Mouse (Mus musculus): ENCODE data around the gene Acp5. TPM values are rescaled to one million over a fixed set of nuclear protein-coding genes. Genes with fewer than 3 reads are reported as not detected.
"Not testable (repeated sequence)": the region's sequence is repeated elsewhere in the genome, so short reads cannot be mapped to it uniquely, and the experiment has no call there.

Acp5 gene
- polyA plus RNA-seq, 1 experiment from 2014 or later, result 6.4 TPM

DNA sequence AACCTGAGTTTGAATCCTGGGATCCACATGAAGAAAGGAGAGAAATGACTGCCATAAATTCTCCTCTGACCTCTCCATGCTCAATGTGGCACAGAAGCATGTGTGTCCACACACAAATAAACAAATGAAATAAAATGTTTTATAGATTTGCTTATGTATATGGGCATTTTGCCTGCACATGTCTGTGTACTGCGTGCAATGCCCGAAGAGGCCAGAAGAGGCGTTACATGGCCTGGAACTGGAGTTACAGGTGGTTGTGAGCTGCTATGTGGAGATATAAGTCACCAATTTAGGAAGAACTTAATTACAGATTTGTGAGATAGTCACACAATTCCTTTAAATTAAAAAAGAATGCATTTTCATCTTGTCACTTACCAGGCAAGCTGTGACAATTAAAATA lies 18.3 kb upstream of the Acp5 start:
- no peaks in the 10 kb centered on the region for H3K36me3 ChIP-seq (ENCODE audit: inconsistent target)
- H3K79me2 ChIP-seq (ENCODE audit: inconsistent target), result no peaks in the 10 kb centered on the region
- H3K27ac ChIP-seq, result no peak overlapping the region
- H3K4me3 ChIP-seq (ENCODE audit: inconsistent target), result no peak overlapping the region
- 97% methylated on average over 3 of the region's 3 CpGs for WGBS (ENCODE audit: missing documents)

- 81% methylated on average over 2 of the region's 2 CpGs for WGBS (ENCODE audit: missing documents)
- Histone ChIP-seq H3K79me2 (ENCODE audit: inconsistent target) (no peaks in the 10 kb centered on the region), H3K36me3 (ENCODE audit: inconsistent target) (no peaks in the 10 kb centered on the region), H3K4me3 (ENCODE audit: inconsistent target) (no peak overlapping the region), H3K27ac (no peak overlapping the region)
Observed at GRCm38 (mm10) chr9:22150946-22151345, 15.4 kb upstream of the Acp5 start.

DNA sequence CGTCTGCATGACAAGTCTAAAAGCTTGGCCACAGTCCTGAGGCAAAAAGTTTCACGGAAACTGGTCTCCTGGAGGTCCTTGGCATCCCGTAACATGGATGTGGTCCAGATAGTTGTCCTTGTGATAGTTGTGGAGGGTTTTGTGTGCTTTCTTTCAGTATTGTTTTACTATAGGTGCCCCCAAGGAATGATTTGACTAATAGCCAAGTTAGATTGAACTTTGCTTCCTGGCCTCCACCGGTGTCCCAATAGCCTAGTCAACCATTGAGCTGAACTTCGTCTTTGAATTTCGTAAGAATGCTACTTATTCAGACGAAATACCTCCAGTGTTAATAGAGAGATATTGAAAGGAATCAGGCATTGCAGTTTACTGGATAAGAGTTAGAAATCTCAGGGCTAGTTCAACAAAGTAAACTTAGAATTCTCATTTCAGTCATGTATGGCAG lies 14.8 kb upstream of the Acp5 start:
- WGBS (ENCODE audit: missing documents), result 78% methylated on average over 7 of the region's 7 CpGs
- H3K79me2 ChIP-seq (ENCODE audit: inconsistent target); H3K36me3 ChIP-seq (ENCODE audit: inconsistent target); H3K4me3 ChIP-seq (ENCODE audit: inconsistent target); H3K27ac ChIP-seq: not testable (repeated sequence)

- Histone ChIP-seq H3K27ac (no peak overlapping the region), H3K4me3 (ENCODE audit: inconsistent target) (no peak overlapping the region), H3K36me3 (ENCODE audit: inconsistent target) (no peaks in the 10 kb centered on the region), H3K79me2 (ENCODE audit: inconsistent target) (no peaks in the 10 kb centered on the region)
- 90% methylated on average over 20 of the region's 20 CpGs for WGBS (ENCODE audit: missing documents)
Observed at GRCm38 (mm10) chr9:22149426-22150248, 14.1 kb upstream of the Acp5 start.

GRCm38 (mm10) chr9:22144304-22144965 lies 8.9 kb upstream of the Acp5 start:
- no peak overlapping the region for H3K4me3 ChIP-seq (ENCODE audit: inconsistent target)
- 74% methylated on average over 5 of the region's 8 CpGs for WGBS (ENCODE audit: missing documents)
- no peaks in the 10 kb centered on the region for H3K36me3 ChIP-seq (ENCODE audit: inconsistent target)
- no peak overlapping the region for H3K27ac ChIP-seq
- H3K79me2 ChIP-seq (ENCODE audit: inconsistent target), result no peaks in the 10 kb centered on the region

DNA sequence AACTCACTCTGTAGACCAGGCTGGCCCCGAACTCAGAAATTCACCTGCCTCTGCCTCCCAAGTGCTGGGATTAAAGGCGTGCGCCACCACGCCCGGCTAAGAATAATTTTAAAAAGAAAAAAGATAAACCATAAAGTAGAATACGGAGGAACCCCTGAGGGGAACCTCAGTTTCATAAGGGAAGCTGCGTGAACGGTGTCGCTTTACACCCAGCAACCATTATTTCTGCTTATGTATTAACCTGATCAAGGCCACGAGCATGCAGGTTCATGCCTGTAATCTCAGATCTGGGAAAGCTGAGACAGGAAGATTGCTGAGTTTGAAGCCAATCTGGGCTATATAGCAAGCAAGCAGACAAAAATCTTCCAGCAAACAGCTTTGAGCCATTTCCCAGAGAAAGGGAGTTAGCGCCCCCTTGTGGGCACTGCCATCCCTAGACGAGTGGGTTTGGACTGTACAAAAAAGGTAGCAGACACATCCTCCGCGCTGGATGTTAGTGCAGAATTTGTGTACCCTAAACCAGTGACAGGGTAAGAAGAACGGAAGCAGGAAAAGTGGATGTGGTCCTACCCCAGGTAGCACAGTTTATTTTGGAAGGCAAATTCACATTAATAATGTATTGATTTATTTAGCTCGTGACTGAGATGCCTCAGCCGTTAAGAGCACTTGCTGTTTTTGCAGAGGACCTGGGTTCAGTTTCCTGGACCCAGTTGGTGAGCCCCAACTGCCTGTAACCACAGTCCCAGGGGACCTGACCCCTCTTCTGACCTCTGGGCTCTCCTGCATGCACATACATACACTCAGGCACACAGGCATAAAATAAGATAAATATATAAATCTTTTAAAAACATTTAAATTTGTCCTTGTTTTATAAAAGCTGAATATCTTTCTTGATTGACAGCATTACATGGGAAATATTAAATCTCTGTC lies 7.9 kb upstream of the Acp5 start:
- H3K27ac ChIP-seq, result no peak overlapping the region
- WGBS (ENCODE audit: missing documents), result 16% methylated on average over 16 of the region's 17 CpGs
- no peak overlapping the region for H3K4me3 ChIP-seq (ENCODE audit: inconsistent target)

DNA sequence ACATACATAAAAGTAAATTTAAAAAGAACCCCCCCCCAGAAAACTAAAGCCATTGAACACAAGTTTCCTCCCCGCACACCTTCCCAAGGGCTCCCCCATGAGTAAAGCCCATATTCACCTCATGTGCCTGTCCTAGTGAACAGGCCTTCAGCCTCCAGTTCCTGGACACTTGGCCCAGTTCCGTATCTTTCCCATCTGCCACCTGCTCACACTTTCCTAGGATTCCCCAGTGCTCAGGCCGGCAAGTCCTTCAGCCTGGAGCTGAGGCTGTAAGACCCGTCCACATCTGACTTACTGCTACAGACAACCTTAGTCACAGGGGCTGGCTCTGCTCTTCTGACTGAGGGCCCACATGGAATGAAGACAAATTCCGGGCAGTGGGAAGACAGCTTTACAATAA lies 4.2 kb upstream of the Acp5 start:
- H3K27ac ChIP-seq, result no peak overlapping the region
- H3K79me2 ChIP-seq (ENCODE audit: inconsistent target), result no peaks in the 10 kb centered on the region
- no peak overlapping the region for H3K4me3 ChIP-seq (ENCODE audit: inconsistent target)
- WGBS (ENCODE audit: missing documents), result 96% methylated on average over 4 of the region's 5 CpGs
- H3K36me3 ChIP-seq (ENCODE audit: inconsistent target), result no peaks in the 10 kb centered on the region

More for the DNA sequence above, 7.9 kb upstream of the Acp5 start:
- H3K79me2 ChIP-seq (ENCODE audit: inconsistent target), result no peaks in the 10 kb centered on the region
- no peaks in the 10 kb centered on the region for H3K36me3 ChIP-seq (ENCODE audit: inconsistent target)

DNA sequence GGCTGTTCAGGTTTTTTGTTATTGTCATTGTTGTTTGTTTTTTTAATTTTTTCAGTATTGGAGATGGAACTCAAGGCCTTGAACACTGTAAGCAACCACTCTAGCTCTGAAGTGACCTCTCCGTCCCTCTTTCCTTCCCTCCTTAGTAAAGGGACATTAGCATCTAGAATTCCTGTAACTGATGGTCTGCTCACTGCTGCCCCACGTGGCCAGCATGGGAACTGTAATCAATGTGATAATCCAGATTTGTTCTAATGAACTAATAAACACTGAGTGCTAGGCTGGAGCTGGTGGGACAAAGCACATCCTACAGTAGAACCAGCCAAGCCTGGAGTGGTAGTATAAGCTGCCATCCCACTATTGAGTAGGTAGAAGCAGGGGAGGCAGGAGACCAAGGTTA lies 3.0 kb upstream of the Acp5 start:
- H3K36me3 ChIP-seq (ENCODE audit: inconsistent target), result no peaks in the 10 kb centered on the region
- no peak overlapping the region for H3K27ac ChIP-seq
- no peak overlapping the region for H3K4me3 ChIP-seq (ENCODE audit: inconsistent target)
- no peaks in the 10 kb centered on the region for H3K79me2 ChIP-seq (ENCODE audit: inconsistent target)
- 35% methylated on average over 2 of the region's 2 CpGs for WGBS (ENCODE audit: missing documents)

GRCm38 (mm10) chr9:22136765-22137547 lies 1.4 kb upstream of the Acp5 start:
- no peak overlapping the region for H3K4me3 ChIP-seq (ENCODE audit: inconsistent target)
- H3K79me2 ChIP-seq (ENCODE audit: inconsistent target), result no peaks in the 10 kb centered on the region
- 80% methylated on average over 21 of the region's 23 CpGs for WGBS (ENCODE audit: missing documents)
- H3K27ac ChIP-seq, result no peak overlapping the region
- H3K36me3 ChIP-seq (ENCODE audit: inconsistent target), result no peaks in the 10 kb centered on the region

DNA sequence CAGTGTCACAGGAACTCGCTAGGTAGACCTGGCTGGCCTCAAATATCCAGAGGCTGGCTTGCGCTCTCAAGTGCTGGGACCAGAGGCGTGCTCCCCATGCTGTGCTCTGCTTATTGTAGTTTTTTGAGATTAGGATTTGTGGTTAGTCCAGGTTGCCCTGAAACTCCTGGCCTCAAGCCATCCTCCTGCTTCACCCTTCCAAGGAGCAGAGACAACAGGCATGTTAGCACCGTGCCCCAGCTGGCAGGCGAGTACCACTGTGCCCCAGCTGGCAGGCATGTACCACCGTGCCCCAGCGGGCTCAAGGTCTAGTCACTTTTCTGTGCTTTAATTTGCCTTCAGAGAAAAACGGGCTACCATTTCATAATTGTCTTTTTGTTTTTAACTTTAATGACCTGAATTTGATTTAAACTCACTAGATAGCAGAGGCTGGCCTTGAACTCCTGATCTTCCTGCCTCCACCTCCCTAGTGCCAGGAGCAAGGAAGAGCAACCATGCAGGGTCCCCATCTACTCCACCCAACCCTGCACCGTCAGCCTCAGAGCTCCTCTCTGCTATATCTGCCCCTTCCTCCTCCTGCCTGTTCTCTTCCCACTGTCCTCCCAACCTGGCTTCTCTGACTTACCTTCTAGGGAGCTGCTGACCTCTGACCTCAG lies 395 bp downstream of the Acp5 start:
- WGBS (ENCODE audit: missing documents), result 92% methylated on average over 9 of the region's 9 CpGs
- Histone ChIP-seq H3K79me2 (ENCODE audit: inconsistent target) (no peaks in the 10 kb centered on the region), H3K36me3 (ENCODE audit: inconsistent target) (no peaks in the 10 kb centered on the region), H3K4me3 (ENCODE audit: inconsistent target) (no peak overlapping the region), H3K27ac (no peak overlapping the region)

GRCm38 (mm10) chr9:22134246-22134890 lies 1.1 kb downstream of the Acp5 start:
- Histone ChIP-seq H3K27ac (no peak overlapping the region), H3K79me2 (ENCODE audit: inconsistent target) (no peaks in the 10 kb centered on the region), H3K4me3 (ENCODE audit: inconsistent target) (no peak overlapping the region), H3K36me3 (ENCODE audit: inconsistent target) (no peaks in the 10 kb centered on the region)
- WGBS (ENCODE audit: missing documents), result 83% methylated on average over 7 of the region's 7 CpGs

GRCm38 (mm10) chr9:22132220-22132619 lies 3.3 kb downstream of the Acp5 start:
- WGBS (ENCODE audit: missing documents), result 90% methylated on average over 11 of the region's 11 CpGs
- Histone ChIP-seq H3K36me3 (ENCODE audit: inconsistent target) (no peaks in the 10 kb centered on the region), H3K4me3 (ENCODE audit: inconsistent target) (no peak overlapping the region), H3K27ac (no peak overlapping the region), H3K79me2 (ENCODE audit: inconsistent target) (no peaks in the 10 kb centered on the region)

DNA sequence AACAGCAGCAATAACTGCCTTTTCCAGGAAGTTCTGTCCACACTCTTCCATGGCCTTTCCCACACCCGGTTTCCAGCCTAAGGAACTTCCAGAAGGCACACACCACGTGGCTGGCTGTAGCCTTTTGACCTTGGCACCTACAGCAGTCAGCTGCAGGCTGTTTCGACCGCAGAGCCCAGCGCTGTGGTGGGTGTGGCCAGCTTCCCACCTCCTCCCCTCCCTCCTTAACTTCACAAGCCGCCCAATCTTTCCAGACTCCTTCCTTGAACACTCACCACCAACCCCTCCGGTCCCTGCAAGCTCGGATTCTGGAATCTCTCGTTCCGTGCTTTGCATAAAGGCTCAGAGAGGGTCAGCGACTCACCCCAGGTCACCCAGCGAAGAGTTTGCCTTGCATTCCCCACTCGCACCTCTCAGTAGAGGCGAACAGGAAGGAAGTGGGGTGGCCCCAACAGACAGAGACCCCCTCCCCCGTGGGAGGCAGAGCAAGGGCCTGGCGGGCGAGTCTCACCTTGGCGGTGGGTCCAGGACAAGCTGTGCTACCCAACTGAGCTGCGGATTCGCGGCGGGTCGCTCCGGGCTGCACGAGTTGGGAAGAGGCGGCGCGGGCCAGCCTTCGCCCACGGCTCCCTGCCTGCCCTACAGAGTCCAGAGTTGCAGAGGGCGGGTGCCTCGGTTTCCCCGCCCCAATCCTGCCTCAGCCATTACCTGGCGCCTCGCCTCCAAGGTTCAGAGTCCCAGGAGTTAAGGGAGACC lies 4.1 kb downstream of the Acp5 start:
- H3K79me2 ChIP-seq (ENCODE audit: inconsistent target), result no peaks in the 10 kb centered on the region
- no peak overlapping the region; the same call in 1 of the 2 replicates for H3K4me3 ChIP-seq (ENCODE audit: inconsistent target)
- 12% methylated on average over 34 of the region's 35 CpGs for WGBS (ENCODE audit: missing documents)
- H3K36me3 ChIP-seq (ENCODE audit: inconsistent target), result no peaks in the 10 kb centered on the region
- no peak overlapping the region for H3K27ac ChIP-seq
